Comparison of ENCODE assay signal across 12 mouse cellular contexts in the genomic region with DNA sequence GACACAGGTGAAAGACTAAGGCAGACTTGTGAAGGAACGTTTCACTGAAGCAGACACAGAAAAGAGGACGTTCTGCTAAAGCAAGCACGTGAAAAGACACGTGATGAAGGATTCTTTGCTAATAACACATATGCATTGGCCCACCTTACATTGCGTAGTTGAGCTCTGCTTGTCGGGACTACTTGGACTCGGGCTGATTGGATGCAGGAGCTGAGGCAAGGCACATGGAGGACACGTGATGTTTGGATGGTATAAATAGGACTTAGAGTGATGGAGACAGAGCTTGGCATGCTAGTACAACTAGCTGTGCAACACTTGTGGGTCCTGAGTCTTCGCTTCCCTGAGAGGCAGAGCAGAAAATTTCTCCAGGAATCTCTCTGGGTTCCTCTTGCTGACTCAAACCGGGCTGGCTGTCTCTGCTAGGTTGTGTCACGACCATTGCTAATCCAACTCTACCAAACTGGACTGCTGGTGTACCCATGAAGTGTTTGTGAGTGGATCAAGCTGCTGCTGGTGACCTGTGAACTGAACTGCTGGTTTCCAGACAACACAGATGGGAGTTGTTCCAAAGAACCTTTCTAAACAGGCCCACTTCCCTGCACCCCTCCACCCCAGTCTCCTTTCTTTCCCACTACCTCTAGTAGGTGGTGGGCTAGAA. TPM values are rescaled to one million over a fixed set of nuclear protein-coding genes. Genes with fewer than 3 reads are reported as not detected.
"Had no signal": no experiment of that assay in that cellular context is flagged by ENCODE, and none has a peak within 500 bp of the region (broad histone marks: within the 10 kb centered on the region; RNA-seq: fewer than 3 reads in every experiment).

No protein-coding gene starts in this region.

- H3K27me3 ChIP-seq: limb, embryonic 15.5 days; liver, embryonic 12.5 days; midbrain, embryonic 13.5 days; neural tube, embryonic 15.5 days had no signal

- H3K9me3 ChIP-seq: limb, embryonic 15.5 days; liver, embryonic 12.5 days; midbrain, embryonic 13.5 days; neural tube, embryonic 15.5 days had no signal

- ATAC-seq: intestine, postnatal 0 days; liver, embryonic 12.5 days; midbrain, embryonic 13.5 days had no signal

- DNase-seq: kidney, adult 8-10 months; kidney, postnatal 25 days; right cerebral cortex, adult 18-20 months; thymus, adult 18-20 months; thymus, postnatal 14 days had no signal

- H3K36me3 ChIP-seq: limb, embryonic 15.5 days; liver, embryonic 12.5 days; midbrain, embryonic 13.5 days; neural tube, embryonic 15.5 days had no signal

- H3K4me3 ChIP-seq: left cerebral cortex, adult 2 months; limb, embryonic 15.5 days; liver, embryonic 12.5 days; midbrain, embryonic 13.5 days; myocyte; neural tube, embryonic 15.5 days had no signal

- H3K27ac ChIP-seq: left cerebral cortex, adult 2 months; limb, embryonic 15.5 days; liver, embryonic 12.5 days; midbrain, embryonic 13.5 days; neural tube, embryonic 15.5 days had no signal

- H3K4me2 ChIP-seq: limb, embryonic 15.5 days; liver, embryonic 12.5 days; midbrain, embryonic 13.5 days; neural tube, embryonic 15.5 days had no signal

- H3K9ac ChIP-seq: limb, embryonic 15.5 days; liver, embryonic 12.5 days; midbrain, embryonic 13.5 days; neural tube, embryonic 15.5 days had no signal

- H3K4me1 ChIP-seq: limb, embryonic 15.5 days; liver, embryonic 12.5 days; midbrain, embryonic 13.5 days; neural tube, embryonic 15.5 days had no signal

RNA-seq across cellular contexts. Expression of gene Agbl2, which starts 43.1 kb away (rescaled TPM):
- polyA plus RNA-seq: myocyte had no signal
